Mouse (Mus musculus) lung, adult 2 months (tissue): Measurements from ENCODE around the gene Morn5.

Source experiments
- CTCF ChIP-seq: fragments of 200-500 bp; IDR thresholded peaks from 2 replicates; pipeline ENCODE4 v1.5.1; 2011; ENCODE audit warnings: mild to moderate bottlenecking, low read length, control low read depth; ENCODE audit not compliant: insufficient read depth
- POLR2A ChIP-seq: fragments of 200-500 bp; IDR thresholded peaks from 2 replicates; pipeline ENCODE4 v1.6.1; 2011; ENCODE audit warnings: low read depth, mild to moderate bottlenecking, control low read depth, low read length, borderline replicate concordance; ENCODE audit errors: extremely low read depth

DNA sequence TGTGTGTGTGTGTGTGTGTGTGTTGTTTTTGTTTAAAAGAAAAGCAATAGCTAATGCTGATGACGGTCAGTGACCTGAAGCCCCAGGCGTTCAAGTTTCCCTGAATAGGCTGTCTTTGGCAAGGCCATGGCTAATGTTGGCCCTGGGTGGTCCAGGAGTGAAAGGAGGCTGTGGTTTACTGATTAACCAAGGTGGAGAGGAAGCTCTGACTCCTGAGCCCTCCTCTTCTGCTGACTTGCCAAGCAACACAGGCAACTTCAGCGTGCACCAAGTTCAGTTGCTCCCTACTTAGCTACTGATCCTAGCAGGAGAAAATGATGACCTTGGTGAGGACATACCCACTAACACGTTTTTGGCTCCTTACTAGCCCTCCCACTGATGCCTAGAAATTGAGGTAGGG is 43.5 kb downstream of the Morn5 start:
- no peak for TF ChIP-seq POLR2A
- TF ChIP-seq CTCF: no peak
